Mouse (Mus musculus) gastrocnemius, adult 2 months (tissue): ENCODE results near the gene Smo. TPM values are rescaled to one million over a fixed set of nuclear protein-coding genes. Genes with fewer than 3 reads are reported as not detected.

ENCODE experiments used
- DNase-seq: peaks from one replicate; pipeline ENCODE4 v3.0.0; 2022
- H3K27ac ChIP-seq: fragments of 200-600 bp; 2 replicates; pipeline ENCODE4 v1.8.1; 2022; ENCODE audit warnings: mild to moderate bottlenecking
- H3K4me3 ChIP-seq: fragments of 200-600 bp; 2 replicates; pipeline ENCODE4 v1.8.1; 2022; ENCODE audit warnings: mild to moderate bottlenecking, moderate library complexity
- CTCF ChIP-seq: fragments of 200-600 bp; IDR thresholded peaks from 2 replicates; pipeline ENCODE4 v1.8.1; 2022; ENCODE audit warnings: antibody characterized with exemption, mild to moderate bottlenecking, moderate library complexity
- intact Hi-C: fragments of 180-260 bp; cut with DNase I; formaldehyde crosslinking; loops from one replicate; pipeline ENCODE4 v1.15.1; 2025
- total RNA-seq, 2 experiments: library from RNA; stranded (reverse); gene quantifications; 2 replicates each; pipeline ENCODE4 v1.2.3; 2021

Gene Smo
- total RNA-seq, 2 experiments from 2014 or later, result 2.8 to 5.0 TPM

GRCm38 (mm10) chr6:29707902-29708301 is 27.4 kb upstream of the Smo start:
- intact Hi-C loops, result no loop called here
- TF ChIP-seq CTCF, result no peak
- DNase-seq, result no peak
- Histone ChIP-seq H3K4me3 (no peak overlapping the region), H3K27ac (no peak overlapping the region)

DNA sequence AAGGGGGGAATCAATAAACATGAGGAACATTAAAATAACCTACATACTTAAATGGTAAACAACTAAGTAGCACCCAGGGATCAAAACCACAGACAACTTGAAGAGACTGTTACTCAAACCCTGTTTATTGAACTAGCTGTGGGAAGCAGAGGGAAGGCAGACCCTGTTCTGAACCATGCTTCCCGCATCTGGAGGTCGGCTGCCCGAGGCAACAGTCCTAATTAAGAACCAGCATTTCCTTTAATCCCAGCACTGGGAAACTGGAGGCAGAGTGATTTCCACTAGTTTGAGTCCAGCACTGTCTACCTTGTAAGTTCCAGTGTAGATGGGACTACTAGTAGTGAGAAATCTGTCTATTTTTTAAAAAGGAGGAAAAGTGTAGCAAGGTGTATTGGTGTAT is 24.0 kb upstream of the Smo start:
- no peak overlapping the region for H3K27ac ChIP-seq
- no peak for TF ChIP-seq CTCF
- DNase-seq, result no peak
- intact Hi-C loops, result loop anchor here (2.0 kb wide), 1 partner anchor 107 kb away; no protein-coding TSS in a partner anchor
- no peak overlapping the region for H3K4me3 ChIP-seq

- no peak for DNase-seq
- Histone ChIP-seq H3K27ac (no peak overlapping the region), H3K4me3 (no peak overlapping the region)
- intact Hi-C loops, result loop anchor here (2.0 kb wide), 1 partner anchor 47 kb away; no protein-coding TSS in a partner anchor
- peak; percentile 87 for TF ChIP-seq CTCF
Observed at GRCm38 (mm10) chr6:29712011-29712584, 23.2 kb upstream of the Smo start.

- DNase-seq, result no peak
- TF ChIP-seq CTCF, result no peak
- intact Hi-C loops, result no loop called here
- H3K4me3 ChIP-seq, result no peak overlapping the region
- H3K27ac ChIP-seq, result no peak overlapping the region
Observed at GRCm38 (mm10) chr6:29716624-29717365, 18.5 kb upstream of the Smo start.

DNA sequence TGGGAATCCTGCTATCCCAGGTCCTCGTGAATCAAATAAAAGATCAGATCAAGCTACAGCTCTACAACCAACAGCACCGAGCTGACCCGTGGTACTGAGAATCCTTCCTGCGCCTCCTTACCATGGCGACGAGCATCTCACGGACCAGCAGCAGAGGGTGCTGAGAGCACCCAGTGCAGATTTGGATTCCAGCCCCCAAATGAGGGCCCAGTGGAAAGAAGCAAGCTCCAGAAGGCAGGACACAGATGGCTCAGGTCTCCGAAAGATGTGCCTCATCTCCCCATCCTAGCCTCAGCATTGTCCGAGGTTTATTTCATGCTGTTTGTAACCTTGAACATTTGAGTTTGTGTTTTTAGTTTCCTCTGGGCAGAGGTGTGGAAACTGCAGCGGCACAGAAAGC is 17.8 kb upstream of the Smo start:
- intact Hi-C loops, result no loop called here
- H3K27ac ChIP-seq, result no peak overlapping the region

DNA sequence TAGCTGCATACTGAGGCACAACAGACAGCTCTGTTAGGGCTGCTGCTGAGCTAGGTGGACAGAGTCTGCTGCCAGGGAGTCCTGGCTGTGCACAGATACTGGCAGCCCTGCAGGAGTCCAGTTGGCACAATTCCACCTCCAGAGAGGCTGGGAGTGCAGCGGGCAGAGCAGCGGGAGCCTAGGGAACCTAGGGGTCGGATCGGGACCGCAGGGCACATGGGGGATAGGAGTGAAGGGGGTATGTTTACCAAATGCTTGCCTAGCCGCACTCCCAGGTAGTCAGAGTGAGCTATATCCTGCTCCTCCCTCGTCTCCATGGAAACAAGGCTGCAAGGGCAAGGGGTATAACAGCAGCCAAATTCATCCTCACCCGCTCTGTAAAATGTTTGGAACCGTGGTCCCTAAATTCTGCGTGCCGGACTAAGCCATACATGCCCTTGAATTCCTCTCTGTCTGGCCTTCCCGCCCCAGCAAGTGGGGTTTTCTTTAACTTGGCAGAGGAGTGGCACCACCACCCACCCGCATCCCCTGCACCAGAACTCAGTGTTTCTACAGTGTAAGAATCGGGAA is 17.3 kb upstream of the Smo start:
- intact Hi-C loops, result no loop called here
- Histone ChIP-seq H3K27ac (no peak overlapping the region), H3K4me3 (no peak overlapping the region)
- no peak for TF ChIP-seq CTCF
- peak; percentile 74 for DNase-seq

More for the DNA sequence above, 17.8 kb upstream of the Smo start:
- no peak for DNase-seq
- H3K4me3 ChIP-seq, result no peak overlapping the region
- TF ChIP-seq CTCF, result no peak

DNA sequence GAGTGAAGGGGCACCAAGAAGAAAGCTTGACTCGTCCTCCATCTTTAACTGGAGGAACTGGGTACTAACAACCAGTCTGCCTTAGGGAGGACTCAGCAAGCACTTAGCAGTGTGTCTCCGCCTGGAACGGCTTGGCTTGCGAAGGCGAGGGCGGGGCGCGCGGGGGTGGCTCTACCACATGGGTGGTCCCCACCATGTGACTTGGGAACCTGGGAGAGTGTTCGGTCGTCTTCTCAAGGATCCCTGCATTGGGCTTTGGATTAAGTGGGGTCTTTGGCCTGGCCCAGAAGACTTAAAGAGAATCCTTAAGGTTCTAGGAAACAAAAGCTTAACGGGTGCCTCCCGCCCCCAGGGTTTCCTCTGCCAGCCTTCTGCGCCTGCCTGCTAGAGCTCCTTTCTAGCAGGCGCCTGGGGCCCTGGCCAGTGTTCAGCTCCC is 16.4 kb upstream of the Smo start:
- DNase-seq, result peak; percentile 65
- peak overlapping the region; percentile 69 for H3K4me3 ChIP-seq
- H3K27ac ChIP-seq, result no peak overlapping the region; the same call in 1 of the 2 replicates
- intact Hi-C loops, result no loop called here
- TF ChIP-seq CTCF, result no peak

- no peak for DNase-seq
- H3K27ac ChIP-seq, result no peak overlapping the region
- no peak overlapping the region for H3K4me3 ChIP-seq
- TF ChIP-seq CTCF, result no peak
- intact Hi-C loops, result no loop called here
Observed at GRCm38 (mm10) chr6:29721890-29722289, 13.4 kb upstream of the Smo start.

- H3K4me3 ChIP-seq, result no peak overlapping the region
- no peak for DNase-seq
- intact Hi-C loops, result no loop called here
- no peak for TF ChIP-seq CTCF
- H3K27ac ChIP-seq, result no peak overlapping the region
Observed at GRCm38 (mm10) chr6:29726576-29727200, 8.6 kb upstream of the Smo start.

- no peak for TF ChIP-seq CTCF
- H3K4me3 ChIP-seq, result no peak overlapping the region
- H3K27ac ChIP-seq, result no peak overlapping the region
- intact Hi-C loops, result no loop called here
- DNase-seq, result no peak
Observed at GRCm38 (mm10) chr6:29728035-29728434, 7.3 kb upstream of the Smo start.

DNA sequence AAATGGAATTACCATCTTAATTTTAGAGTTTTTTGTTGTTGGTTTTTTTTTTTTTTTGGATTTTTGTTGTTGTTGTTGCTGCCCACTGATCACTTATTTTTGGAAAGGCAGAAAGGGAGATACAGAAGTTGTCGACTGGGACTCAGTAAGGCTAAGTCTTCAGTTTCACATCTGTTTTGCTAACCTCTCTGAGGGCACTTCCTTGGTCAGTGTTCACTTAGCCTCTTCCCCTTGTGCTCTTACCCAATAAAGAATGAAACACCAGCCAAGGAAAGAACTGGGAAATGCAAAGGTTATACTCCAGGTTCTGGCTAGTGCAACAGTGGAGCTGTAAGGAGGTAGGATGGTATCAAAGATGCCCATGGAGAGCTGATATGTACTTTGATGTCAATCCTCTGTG is 5.8 kb upstream of the Smo start:
- no peak for DNase-seq
- no peak for TF ChIP-seq CTCF
- intact Hi-C loops, result no loop called here
- Histone ChIP-seq H3K27ac (no peak overlapping the region), H3K4me3 (no peak overlapping the region)

GRCm38 (mm10) chr6:29735689-29736451 is 567 bp downstream of the Smo start:
- intact Hi-C loops, result no loop called here
- peak; percentile 79 for DNase-seq
- no peak for TF ChIP-seq CTCF
- peak overlapping the region; percentile 96 for H3K4me3 ChIP-seq
- peak overlapping the region; percentile 86 for H3K27ac ChIP-seq
